Comparison of ENCODE assay signal across 8 mouse cellular contexts in genomic region chr2:151038811-151039222, GRCm38 (mm10). TPM values are rescaled to one million over a fixed set of nuclear protein-coding genes. Genes with fewer than 3 reads are reported as not detected.
DNase-seq lines count a peak whose midpoint lies in the region; ATAC-seq lines count a peak whose summit lies in the region.

No protein-coding gene starts in this region.

- no peak; the same call in 1 of the 2 replicates for ATAC-seq in heart, embryonic 11.5 days (replicated peaks; ENCODE audit: insufficient number of reproducible peaks, low FRiP score, low TSS enrichment)
- ATAC-seq in CD4-positive, CD25-positive, alpha-beta regulatory T cell, adult 4 months = peak; percentile 59
- peak; percentile 75; the same call in 1 of the 2 replicates for ATAC-seq in intestine, embryonic 14.5 days (replicated peaks; ENCODE audit: low FRiP score, low TSS enrichment, low read depth)
- ATAC-seq in midbrain, embryonic 15.5 days (replicated peaks) = no peak

- peaks cover 8% of the 10 kb centered on the region; the same call in 1 of the 2 replicates for H3K4me1 ChIP-seq in heart, embryonic 11.5 days (ENCODE audit: control insufficient read depth, insufficient read depth, low read length)
- peaks cover 14% of the 10 kb centered on the region for H3K4me1 ChIP-seq in embryonic facial prominence, embryonic 10.5 days
- H3K4me1 ChIP-seq in intestine, embryonic 14.5 days (replicated peaks; ENCODE audit: control insufficient read depth, insufficient read depth, low read length) = peaks cover 13% of the 10 kb centered on the region
- peaks cover 21% of the 10 kb centered on the region for H3K4me1 ChIP-seq in midbrain, embryonic 15.5 days

- 0% methylated on average over 30 of the region's 30 CpGs for WGBS in heart, embryonic 11.5 days (ENCODE audit: insufficient replicate concordance)
- WGBS in embryonic facial prominence, embryonic 10.5 days = 1% methylated on average over 30 of the region's 30 CpGs
- WGBS in intestine, embryonic 14.5 days = 0% methylated on average over 28 of the region's 30 CpGs
- WGBS in midbrain, embryonic 15.5 days = under 1% methylated on average over 30 of the region's 30 CpGs

- no peaks in the 10 kb centered on the region for H3K27me3 ChIP-seq in heart, embryonic 11.5 days (ENCODE audit: control insufficient read depth, insufficient read depth, low read length)
- H3K27me3 ChIP-seq in embryonic facial prominence, embryonic 10.5 days (replicated peaks; ENCODE audit: low read depth, poor library complexity, severe bottlenecking) = no peaks in the 10 kb centered on the region
- H3K27me3 ChIP-seq in intestine, embryonic 14.5 days (replicated peaks; ENCODE audit: control insufficient read depth, insufficient read depth, low read length) = no peaks in the 10 kb centered on the region
- H3K27me3 ChIP-seq in midbrain, embryonic 15.5 days (replicated peaks) = no peaks in the 10 kb centered on the region

- intact Hi-C loops in heart, postnatal 14 days (cut with DNase I) = no loop called here

- peak overlapping the region; percentile 95 for H3K9ac ChIP-seq in heart, embryonic 11.5 days (ENCODE audit: low read depth, low read length)
- H3K9ac ChIP-seq in intestine, embryonic 14.5 days (ENCODE audit: low read length) = peak overlapping the region; percentile 98
- H3K9ac ChIP-seq in midbrain, embryonic 15.5 days = peak overlapping the region; percentile 87

- peak overlapping the region; percentile 85 for H3K4me2 ChIP-seq in heart, embryonic 11.5 days
- peak overlapping the region; percentile 89 for H3K4me2 ChIP-seq in intestine, embryonic 14.5 days (ENCODE audit: low read length)
- peak overlapping the region; percentile 71 for H3K4me2 ChIP-seq in midbrain, embryonic 15.5 days

- H3K36me3 ChIP-seq in heart, embryonic 11.5 days (ENCODE audit: control insufficient read depth, insufficient read depth, low read length) = no peaks in the 10 kb centered on the region
- no peaks in the 10 kb centered on the region; the same call in 1 of the 2 replicates for H3K36me3 ChIP-seq in embryonic facial prominence, embryonic 10.5 days (replicated peaks)
- H3K36me3 ChIP-seq in intestine, embryonic 14.5 days (ENCODE audit: control insufficient read depth, insufficient read depth, low read length) = no peaks in the 10 kb centered on the region
- H3K36me3 ChIP-seq in midbrain, embryonic 15.5 days (replicated peaks) = no peaks in the 10 kb centered on the region

- peak overlapping the region; percentile 74 for H3K27ac ChIP-seq in heart, embryonic 11.5 days (ENCODE audit: low read depth, low read length)
- H3K27ac ChIP-seq in embryonic facial prominence, embryonic 10.5 days (replicated peaks) = peak overlapping the region; percentile 98
- peak overlapping the region; percentile 83 for H3K27ac ChIP-seq in intestine, embryonic 14.5 days (ENCODE audit: low read depth)
- peak overlapping the region; percentile 84 for H3K27ac ChIP-seq in midbrain, embryonic 15.5 days

- H3K9me3 ChIP-seq in heart, embryonic 11.5 days (replicated peaks; ENCODE audit: control insufficient read depth, low read length) = no peaks in the 10 kb centered on the region
- H3K9me3 ChIP-seq in embryonic facial prominence, embryonic 10.5 days = no peaks in the 10 kb centered on the region
- no peaks in the 10 kb centered on the region for H3K9me3 ChIP-seq in intestine, embryonic 14.5 days (ENCODE audit: control insufficient read depth, low read length)
- H3K9me3 ChIP-seq in midbrain, embryonic 15.5 days = no peaks in the 10 kb centered on the region

- DNase-seq in heart, postnatal 14 days = no peak
- peak; percentile 68 for DNase-seq in embryonic facial prominence, embryonic 10.5 days (ENCODE audit: low spot score)
- peak; percentile 83 for DNase-seq in intestine, embryonic 14.5 days (ENCODE audit: low spot score)
- no peak for DNase-seq in right cerebral cortex, postnatal 4 days
- no peak for DNase-seq in left cerebral cortex, adult 8-10 months (ENCODE audit: low spot score in 2 of 2)

- peak overlapping the region; percentile 87 for H3K4me3 ChIP-seq in heart, embryonic 11.5 days (ENCODE audit: low read depth, low read length)
- H3K4me3 ChIP-seq in embryonic facial prominence, embryonic 10.5 days = peak overlapping the region; percentile 95
- peak overlapping the region; percentile 95 for H3K4me3 ChIP-seq in intestine, embryonic 14.5 days (ENCODE audit: low read depth, low read length)
- peak overlapping the region; percentile 70 for H3K4me3 ChIP-seq in midbrain, embryonic 15.5 days

RNA-seq across cellular contexts. Expression of gene Ninl, which starts 0.4 kb away (rescaled TPM):
- polyA plus RNA-seq in heart, embryonic 11.5 days (2014; fragmentation: Nextera tagmentation; extraction: Ambion mirVana) = 7.0 and 8.0 TPM in 2 replicates
- 1 to 10 TPM; 1.2 to 1.6 TPM for total RNA-seq in heart, postnatal 14 days (2021)
- polyA plus RNA-seq in CD4-positive, CD25-positive, alpha-beta regulatory T cell, adult 4 months (2017; shearing (Covaris generic)) = under 1 TPM; 0.23 to 0.37 TPM
- 18.5 and 20.7 TPM in 2 replicates for polyA plus RNA-seq in embryonic facial prominence, embryonic 10.5 days (2016; fragmentation: Nextera tagmentation; extraction: Ambion mirVana)
- polyA plus RNA-seq in intestine, embryonic 14.5 days (2014; fragmentation: Nextera tagmentation; extraction: Ambion mirVana) = 10.7 and 11.7 TPM in 2 replicates
- 4.2 and 4.4 TPM in 2 replicates for polyA plus RNA-seq in midbrain, embryonic 15.5 days (2015; fragmentation: Nextera tagmentation; extraction: Ambion mirVana)
- 10 to 100 TPM in 1 of 4 experiments, 1 to 10 TPM in 3; 5.8 to 10.5 (median 7.6) TPM for total RNA-seq in left cerebral cortex, adult 8-10 months (2022)

RNA-seq across cellular contexts. Expression of gene Nanp, which starts 0.4 kb away (rescaled TPM):
- polyA plus RNA-seq in heart, embryonic 11.5 days (2014; fragmentation: Nextera tagmentation; extraction: Ambion mirVana) = 28.6 and 36.4 TPM in 2 replicates
- 1 to 10 TPM; 2.8 to 3.8 TPM for total RNA-seq in heart, postnatal 14 days (2021)
- polyA plus RNA-seq in CD4-positive, CD25-positive, alpha-beta regulatory T cell, adult 4 months (2017; shearing (Covaris generic)) = 10 to 100 TPM; 28.1 to 30.3 TPM
- 49.1 and 49.5 TPM in 2 replicates for polyA plus RNA-seq in embryonic facial prominence, embryonic 10.5 days (2016; fragmentation: Nextera tagmentation; extraction: Ambion mirVana)
- 51.4 and 54.9 TPM in 2 replicates for polyA plus RNA-seq in intestine, embryonic 14.5 days (2014; fragmentation: Nextera tagmentation; extraction: Ambion mirVana)
- polyA plus RNA-seq in midbrain, embryonic 15.5 days (2015; fragmentation: Nextera tagmentation; extraction: Ambion mirVana) = 29.7 and 31.0 TPM in 2 replicates
- total RNA-seq in left cerebral cortex, adult 8-10 months (2022) = 10 to 100 TPM; 23.4 to 27.2 (median 26.3) TPM

RNA-seq across cellular contexts. Expression of gene Gm14151, which starts 53.3 kb away (rescaled TPM):
- polyA plus RNA-seq in heart, embryonic 11.5 days (2014; fragmentation: Nextera tagmentation; extraction: Ambion mirVana) = not detected in 2 replicates
- total RNA-seq in heart, postnatal 14 days (2021) = not detected
- polyA plus RNA-seq in CD4-positive, CD25-positive, alpha-beta regulatory T cell, adult 4 months (2017; shearing (Covaris generic)) = not detected
- not detected in 2 replicates for polyA plus RNA-seq in embryonic facial prominence, embryonic 10.5 days (2016; fragmentation: Nextera tagmentation; extraction: Ambion mirVana)
- not detected in 2 replicates for polyA plus RNA-seq in intestine, embryonic 14.5 days (2014; fragmentation: Nextera tagmentation; extraction: Ambion mirVana)
- not detected in 2 replicates for polyA plus RNA-seq in midbrain, embryonic 15.5 days (2015; fragmentation: Nextera tagmentation; extraction: Ambion mirVana)
- not detected for total RNA-seq in left cerebral cortex, adult 8-10 months (2022)

RNA-seq across cellular contexts. Expression of gene Gm14147, which starts 59.2 kb away (rescaled TPM):
- polyA plus RNA-seq in heart, embryonic 11.5 days (2014; fragmentation: Nextera tagmentation; extraction: Ambion mirVana) = not detected in 2 replicates
- not detected for total RNA-seq in heart, postnatal 14 days (2021)
- polyA plus RNA-seq in CD4-positive, CD25-positive, alpha-beta regulatory T cell, adult 4 months (2017; shearing (Covaris generic)) = not detected
- polyA plus RNA-seq in embryonic facial prominence, embryonic 10.5 days (2016; fragmentation: Nextera tagmentation; extraction: Ambion mirVana) = not detected in 2 replicates
- polyA plus RNA-seq in intestine, embryonic 14.5 days (2014; fragmentation: Nextera tagmentation; extraction: Ambion mirVana) = not detected in 2 replicates
- not detected in 2 replicates for polyA plus RNA-seq in midbrain, embryonic 15.5 days (2015; fragmentation: Nextera tagmentation; extraction: Ambion mirVana)
- not detected for total RNA-seq in left cerebral cortex, adult 8-10 months (2022)

Comparison
In these comparisons a context has a peak if more than half of its experiments do, and no peak if none do; other contexts are left out.
1. ATAC-seq: peak in CD4-positive, CD25-positive, alpha-beta regulatory T cell, adult 4 months (single experiment) and intestine, embryonic 14.5 days (single experiment); none in heart, embryonic 11.5 days (single experiment) and midbrain, embryonic 15.5 days (single experiment).
2. DNase-seq: peak in embryonic facial prominence, embryonic 10.5 days (single experiment) and intestine, embryonic 14.5 days (single experiment); none in heart, postnatal 14 days (0 of 2), right cerebral cortex, postnatal 4 days (single experiment) and left cerebral cortex, adult 8-10 months (0 of 2).
3. Peak in every context shown above with its lines, with median percentiles within 50 percentile points of each other: H3K27ac ChIP-seq, H3K4me2 ChIP-seq, H3K4me3 ChIP-seq and H3K9ac ChIP-seq.